Mouse (Mus musculus) bone marrow, adult 2 months (tissue): Measurements from ENCODE around the gene Stat5a. TPM values are rescaled to one million over a fixed set of nuclear protein-coding genes. Genes with fewer than 3 reads are reported as not detected.

Experiments
- H3K27ac ChIP-seq: fragments of 200-500 bp; 2 replicates; pipeline ENCODE4 v1.5.1; 2012; ENCODE audit warnings: low read depth, mild to moderate bottlenecking, control low read depth, inconsistent platforms, low read length; ENCODE audit not compliant: control insufficient read depth, poor library complexity, insufficient read depth
- H3K4me1 ChIP-seq: fragments of 200-500 bp; 2 replicates; pipeline ENCODE4 v1.6.1; 2011; ENCODE audit warnings: low read length; ENCODE audit not compliant: control insufficient read depth, insufficient read depth
- H3K4me3 ChIP-seq: fragments of 200-500 bp; replicated peaks from 2 replicates; pipeline ENCODE3; 2011; ENCODE audit warnings: mild to moderate bottlenecking, low read depth, low read length, control low read depth; ENCODE audit not compliant: control insufficient read depth
- CTCF ChIP-seq: fragments of 200-500 bp; IDR thresholded peaks from 2 replicates; pipeline ENCODE4 v1.5.1; 2011; ENCODE audit warnings: low read length, control low read depth; ENCODE audit not compliant: control insufficient read depth, insufficient read depth
- POLR2A ChIP-seq: fragments of 200-500 bp; IDR thresholded peaks from 2 replicates; pipeline ENCODE4 v1.6.1; 2011; ENCODE audit warnings: low read depth, mild to moderate bottlenecking, control low read depth, low read length, borderline replicate concordance; ENCODE audit not compliant: control insufficient read depth
- WGBS: fragments of 180-500 bp; shearing (Covaris S2); methylation state at CpG from one replicate; pipeline ENCODE4 v1.1.7; 2018; 5-methylcytosine and 5-hydroxymethylcytosine counted together
- polyA plus RNA-seq: library from polyadenylated mRNA; stranded (reverse); fragments of >200 nt; gene quantifications from 2 replicates; pipeline ENCODE4 v1.2.4, GENCODE M21; 2011; ENCODE audit warnings: low replicate concordance; ENCODE audit not compliant: missing spikeins, insufficient read depth, insufficient read length

Gene Stat5a
- polyA plus RNA-seq, 1 experiment, result 16.5 TPM

- WGBS, result 72% methylated on average over 5 of the region's 5 CpGs
- Histone ChIP-seq H3K4me1 (peaks cover 2% of the 10 kb centered on the region; the same call in 1 of the 2 replicates), H3K27ac (no peak overlapping the region), H3K4me3 (no peak overlapping the region)
- no peak for TF ChIP-seq CTCF
Measured at GRCm38 (mm10) chr11:100892435-100892834, 33.3 kb downstream of the Stat5a start.

- Histone ChIP-seq H3K27ac (no peak overlapping the region), H3K4me3 (no peak overlapping the region), H3K4me1 (peaks cover 2% of the 10 kb centered on the region; the same call in 1 of the 2 replicates)
- TF ChIP-seq POLR2A, result no peak
- peak; percentile 100 for TF ChIP-seq CTCF
- WGBS, result 14% methylated on average over 9 of the region's 9 CpGs
Measured at GRCm38 (mm10) chr11:100893482-100893881, 34.3 kb downstream of the Stat5a start.

GRCm38 (mm10) chr11:100894146-100894918 is 35.2 kb downstream of the Stat5a start:
- no peak for TF ChIP-seq CTCF
- TF ChIP-seq POLR2A, result no peak
- 84% methylated on average over 9 of the region's 9 CpGs for WGBS
- H3K4me1 ChIP-seq, result peaks cover 2% of the 10 kb centered on the region; the same call in 1 of the 2 replicates
- no peak overlapping the region for H3K4me3 ChIP-seq
- no peak overlapping the region for H3K27ac ChIP-seq

GRCm38 (mm10) chr11:100896078-100896477 is 36.9 kb downstream of the Stat5a start:
- H3K27ac ChIP-seq, result no peak overlapping the region
- H3K4me3 ChIP-seq, result no peak overlapping the region
- 84% methylated on average over 10 of the region's 10 CpGs for WGBS
- TF ChIP-seq CTCF (no peak), POLR2A (no peak)
- H3K4me1 ChIP-seq, result peaks cover 2% of the 10 kb centered on the region; the same call in 1 of the 2 replicates

- H3K4me1 ChIP-seq, result peaks cover 2% of the 10 kb centered on the region; the same call in 1 of the 2 replicates
- H3K4me3 ChIP-seq, result no peak overlapping the region
- TF ChIP-seq POLR2A (no peak), CTCF (no peak)
- no peak overlapping the region for H3K27ac ChIP-seq
- 62% methylated on average over 7 of the region's 7 CpGs for WGBS
Measured at GRCm38 (mm10) chr11:100897294-100898231, 38.4 kb downstream of the Stat5a start.

GRCm38 (mm10) chr11:100898441-100899199 is 39.5 kb downstream of the Stat5a start:
- H3K4me1 ChIP-seq, result peaks cover 2% of the 10 kb centered on the region; the same call in 1 of the 2 replicates
- H3K4me3 ChIP-seq, result no peak overlapping the region
- WGBS, result 90% methylated on average over 16 of the region's 16 CpGs
- no peak overlapping the region for H3K27ac ChIP-seq
- TF ChIP-seq CTCF, result no peak
- no peak for TF ChIP-seq POLR2A

- no peaks in the 10 kb centered on the region for H3K4me1 ChIP-seq
- H3K4me3 ChIP-seq, result peak overlapping the region; percentile 35
- TF ChIP-seq CTCF (no peak), POLR2A (no peak)
- 73% methylated on average over 20 of the region's 20 CpGs for WGBS
- no peak overlapping the region for H3K27ac ChIP-seq
Measured at GRCm38 (mm10) chr11:100904580-100905351, 45.6 kb downstream of the Stat5a start.
